Mouse (Mus musculus) common myeloid progenitor, adult 5-6 weeks (primary cell): ENCODE data around the gene Plppr1. TPM values are rescaled to one million over a fixed set of nuclear protein-coding genes. Genes with fewer than 3 reads are reported as not detected.

Experiments
- ATAC-seq: replicated peaks from 2 replicates; pipeline ENCODE4 v1.8.0; 2016; ENCODE audit warnings: low read depth, mild to moderate bottlenecking, moderate TSS enrichment, inconsistent platforms; ENCODE audit not compliant: poor library complexity, severe bottlenecking
- total RNA-seq: library from RNA; stranded (forward); fragments of 200-1000, 187-1606 nt; gene quantifications from 2 replicates; pipeline ENCODE4 v1.2.3, GENCODE M21; 2017

The Plppr1 gene
- total RNA-seq, result not detected in 2 replicates

DNA sequence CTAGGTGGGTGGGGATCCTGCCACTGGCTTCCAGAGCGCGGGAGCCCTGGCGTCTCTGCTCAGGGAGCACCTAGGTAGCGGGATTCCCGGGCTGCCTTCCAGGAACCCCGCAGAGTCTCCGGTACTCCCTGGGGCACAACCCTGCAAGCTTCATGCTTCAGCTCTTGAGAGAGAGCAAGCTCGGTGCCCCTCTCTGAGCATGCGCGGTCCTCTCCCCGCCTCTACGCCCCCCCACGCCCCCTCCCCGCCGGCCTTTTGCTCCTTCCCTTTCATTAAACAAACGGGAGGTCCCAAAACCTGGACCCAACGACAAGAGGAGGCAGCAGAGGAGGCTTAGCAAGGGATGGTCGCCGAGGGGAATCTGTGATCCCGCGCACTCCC lies at the start of gene Plppr1:
Plppr1 (plus strand) TSS at position 253 of the 381 bp plus-strand sequence.
- no peak for ATAC-seq

DNA sequence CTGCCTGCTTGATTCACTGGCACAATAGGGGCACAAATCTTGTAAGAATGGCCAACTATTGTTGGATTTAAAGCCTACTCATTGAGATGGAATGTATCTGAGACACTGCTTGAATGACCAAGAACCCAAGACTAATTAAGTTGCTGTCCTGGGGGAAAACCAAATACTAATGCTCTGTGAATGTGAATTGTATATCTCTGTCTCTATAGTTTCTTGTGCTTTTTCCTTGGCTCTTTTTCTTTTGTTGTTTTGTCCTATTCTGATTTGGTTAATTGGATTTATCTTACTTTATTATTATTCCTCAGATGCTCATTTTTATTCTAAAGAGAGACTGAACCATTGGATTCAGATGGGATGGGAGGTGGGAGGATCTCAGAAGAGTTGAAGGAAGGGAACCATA lies 42.4 kb upstream of the Plppr1 start:
- no peak for ATAC-seq

DNA sequence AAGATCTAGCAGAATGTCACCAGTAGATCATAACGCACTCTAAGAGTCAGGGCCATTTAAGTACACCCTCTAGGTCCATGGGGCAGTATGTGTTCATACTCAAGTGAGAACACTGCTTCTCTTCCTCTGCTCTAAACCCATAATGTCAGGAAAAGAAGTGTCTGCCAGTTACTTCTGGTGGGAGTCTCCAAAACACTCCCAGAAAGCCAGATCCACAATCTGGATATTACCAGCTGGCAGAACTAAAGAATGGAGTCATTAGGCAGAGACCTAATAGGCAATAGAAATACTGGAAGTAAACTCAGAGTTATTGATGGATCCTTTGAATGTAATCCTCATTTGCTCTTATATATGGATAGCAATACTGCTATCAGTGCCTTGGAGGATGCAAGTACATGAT lies 35.9 kb upstream of the Plppr1 start:
- ATAC-seq, result no peak

DNA sequence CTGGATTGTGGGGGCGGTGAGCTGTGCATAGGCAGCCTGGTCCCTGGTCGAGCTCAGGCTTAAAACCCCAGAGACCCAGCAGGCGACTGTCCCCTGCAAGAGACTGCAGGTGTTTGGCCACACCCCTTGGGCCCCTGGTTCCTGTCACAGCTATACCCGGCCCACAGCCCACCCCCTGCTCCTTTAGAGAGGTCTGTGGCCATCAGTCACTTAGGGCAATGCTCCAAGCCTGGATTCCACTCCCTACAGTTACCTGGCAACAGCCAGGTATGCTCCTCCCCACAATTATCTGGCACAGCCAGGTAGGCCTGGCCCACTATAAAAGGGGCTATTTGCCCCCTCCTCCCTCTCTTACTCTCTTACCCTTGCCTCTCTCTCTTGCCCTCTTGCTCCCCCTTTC lies 20.8 kb upstream of the Plppr1 start:
- no peak for ATAC-seq

DNA sequence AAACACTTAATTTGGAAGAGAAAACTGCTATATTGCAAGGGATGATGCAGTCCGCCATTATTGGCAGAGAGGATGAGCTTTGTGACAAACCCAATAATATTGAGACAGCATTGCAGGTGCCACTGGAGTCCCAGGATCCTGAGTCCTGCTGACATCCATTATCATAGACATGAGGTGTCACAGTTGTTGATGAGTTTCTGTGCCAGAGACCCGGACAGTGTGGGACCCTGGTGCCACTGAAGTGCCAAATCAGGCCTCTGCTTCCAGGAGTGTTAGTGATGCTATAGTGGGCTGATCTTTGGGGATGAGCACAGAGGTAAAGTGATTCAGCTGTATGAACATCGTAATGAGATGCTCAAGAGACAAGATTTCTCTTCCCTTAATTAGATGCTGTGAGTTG lies 19.2 kb upstream of the Plppr1 start:
- ATAC-seq, result no peak

DNA sequence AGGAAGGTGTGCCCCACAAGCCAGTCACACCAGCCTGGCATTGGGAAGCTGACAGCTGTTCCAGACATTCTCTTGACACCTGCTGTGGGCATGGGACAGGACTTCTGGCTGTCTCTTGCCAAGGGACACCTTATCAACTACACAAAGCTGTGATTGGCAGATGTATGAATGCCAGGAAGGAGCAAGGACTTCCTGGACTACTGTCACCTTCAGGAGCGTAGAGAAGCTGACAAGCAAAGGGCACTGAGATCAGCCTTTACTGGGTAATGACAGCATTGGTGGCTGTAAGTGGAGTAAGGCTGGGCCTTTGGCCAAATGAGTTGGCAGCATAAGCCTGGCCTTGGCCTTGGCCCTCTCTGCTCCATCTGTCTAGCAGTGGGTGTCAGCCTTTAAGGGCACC lies 17.4 kb upstream of the Plppr1 start:
- no peak for ATAC-seq

DNA sequence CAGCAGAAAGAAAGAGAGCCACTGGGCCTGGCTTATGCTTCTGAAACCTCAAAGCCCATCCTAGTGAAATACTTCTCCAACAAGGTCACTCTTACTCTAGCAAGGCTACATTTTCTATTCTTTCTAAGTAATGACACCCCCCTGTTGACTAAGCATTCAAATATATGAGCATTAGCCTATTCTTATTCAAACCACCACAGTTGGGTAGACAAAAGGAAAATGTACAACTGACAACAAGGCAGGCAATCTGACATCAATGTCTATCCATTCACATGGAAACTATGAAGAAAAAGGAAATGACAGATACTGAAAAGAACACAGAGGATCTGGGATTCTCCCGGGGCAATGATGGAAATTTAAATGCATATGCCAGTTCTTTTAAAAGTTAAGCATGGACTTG lies 8.4 kb upstream of the Plppr1 start:
- no peak for ATAC-seq

DNA sequence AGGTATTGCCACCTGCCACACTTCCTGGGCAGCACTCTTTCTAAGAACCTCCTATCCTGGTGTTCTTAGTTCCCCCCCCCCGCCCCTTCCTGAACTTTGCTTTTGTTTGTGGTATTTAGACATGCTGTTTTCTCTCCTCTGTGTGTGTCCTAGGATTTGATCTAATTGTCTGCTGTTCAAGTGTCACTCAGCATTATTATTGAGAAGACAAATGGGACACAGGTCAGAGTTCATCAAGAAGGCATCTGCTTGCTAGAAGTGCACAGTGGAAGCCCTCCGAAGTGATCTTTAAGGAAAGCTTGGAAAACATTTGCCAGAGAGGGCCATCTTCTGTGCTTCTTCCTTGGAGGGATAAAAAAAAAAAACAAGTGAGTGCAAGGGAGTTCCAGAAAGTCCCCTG lies 1.2 kb upstream of the Plppr1 start:
- ATAC-seq, result no peak

DNA sequence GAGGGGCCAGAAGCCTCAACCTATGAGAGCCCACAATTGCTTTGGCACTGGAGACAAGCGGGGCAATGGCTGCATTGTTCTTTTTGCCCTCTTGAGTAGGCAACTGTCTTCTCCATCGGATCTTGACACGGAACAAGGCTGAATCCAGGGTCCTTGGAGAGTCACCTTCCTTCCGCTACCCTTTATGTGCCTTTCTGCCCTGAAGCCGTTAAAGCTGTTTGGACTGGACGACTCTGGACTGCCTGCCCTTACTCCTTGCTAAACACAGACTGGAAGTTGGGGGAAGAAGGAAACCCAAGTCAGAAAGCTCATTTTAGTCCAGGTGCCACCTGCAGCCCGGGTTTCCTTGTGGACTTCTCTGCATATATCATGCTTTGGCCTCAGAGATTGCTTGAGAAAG lies 516 bp upstream of the Plppr1 start:
- ATAC-seq, result no peak

DNA sequence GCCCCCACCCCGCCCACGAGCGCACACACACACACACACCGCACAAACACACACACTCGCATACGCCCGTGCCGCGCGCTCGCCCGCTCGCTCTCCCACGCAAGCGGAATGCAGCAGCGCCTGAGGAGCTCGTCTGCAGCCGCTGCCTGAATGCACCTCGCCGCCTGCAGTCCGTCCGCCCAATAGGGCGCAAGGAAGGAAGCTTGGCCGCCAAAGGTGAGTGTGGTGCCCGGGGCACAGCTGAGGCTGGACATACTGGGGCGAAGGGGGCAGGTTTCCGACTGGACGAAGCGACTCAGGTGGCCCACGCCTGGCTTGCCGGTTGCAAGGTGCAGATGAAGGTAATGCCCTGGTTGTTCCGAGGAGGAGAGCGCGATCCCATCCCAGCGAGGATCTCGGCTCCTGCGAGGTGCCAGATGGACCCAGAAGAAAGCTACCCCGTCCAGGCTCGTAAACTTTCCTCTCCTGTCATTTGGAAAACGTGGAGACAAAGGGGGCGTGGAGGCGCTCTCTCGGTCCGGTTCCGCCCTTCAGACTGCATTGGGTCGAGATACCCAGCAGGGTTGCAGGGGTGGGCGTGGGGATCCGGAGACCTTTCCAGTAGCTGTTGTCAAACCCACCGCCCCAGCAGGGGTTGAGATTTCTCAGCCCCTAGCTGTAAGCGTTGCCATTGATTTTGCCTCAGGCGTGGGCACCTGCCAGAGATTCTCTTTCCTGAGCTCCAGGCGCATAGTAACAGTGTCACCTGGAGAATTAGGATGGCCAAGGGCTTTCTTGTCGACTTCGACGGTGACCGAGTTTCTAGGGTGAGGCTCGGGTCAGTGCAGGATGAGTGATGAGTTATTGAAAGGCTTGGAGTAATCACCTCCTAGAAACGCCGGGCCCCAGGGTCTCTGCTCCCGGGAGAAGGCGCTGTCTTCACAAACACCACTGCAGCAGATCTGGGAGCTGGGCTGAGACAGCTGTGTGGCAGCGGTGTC lies 619 bp downstream of the Plppr1 start:
- peak; percentile 47; the same call in 1 of the 2 replicates for ATAC-seq

DNA sequence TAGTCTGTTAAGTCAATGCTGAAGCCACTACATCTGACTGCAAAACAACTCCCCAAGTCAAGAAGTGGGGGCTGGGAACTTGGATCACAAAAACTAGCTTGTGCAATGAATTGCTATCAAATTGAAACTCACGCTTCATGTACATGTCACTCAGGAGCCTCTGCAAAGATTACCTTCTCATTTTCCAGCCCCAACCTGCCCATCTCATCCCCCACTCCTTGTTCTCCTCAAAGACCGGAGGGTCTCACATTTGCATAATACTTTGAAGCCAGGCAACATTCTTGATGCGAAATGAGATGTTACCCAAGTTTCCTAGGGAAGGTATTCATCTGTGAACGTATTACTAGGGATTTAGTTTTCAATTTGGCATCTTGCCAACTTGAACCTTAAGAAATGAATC lies 10.4 kb downstream of the Plppr1 start:
- ATAC-seq, result no peak

DNA sequence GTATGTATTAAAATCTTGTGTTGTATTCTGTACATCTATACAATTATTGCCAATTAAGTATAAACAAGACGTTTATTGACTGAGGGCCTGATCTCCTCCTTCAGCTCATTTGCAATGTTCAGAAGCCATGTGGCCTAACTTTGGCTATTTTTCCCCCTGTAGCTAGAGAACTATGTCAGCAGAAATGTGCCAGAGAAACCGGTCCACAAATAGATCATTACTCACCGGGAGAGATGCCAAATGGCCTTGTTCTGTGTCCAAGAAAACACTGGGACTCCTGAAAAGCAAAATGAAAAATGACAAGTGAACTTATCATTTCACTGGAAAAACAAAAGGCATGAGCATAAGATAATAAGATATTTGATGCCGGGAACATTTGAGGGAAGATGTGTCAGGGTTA lies 13.8 kb downstream of the Plppr1 start:
- ATAC-seq, result no peak

DNA sequence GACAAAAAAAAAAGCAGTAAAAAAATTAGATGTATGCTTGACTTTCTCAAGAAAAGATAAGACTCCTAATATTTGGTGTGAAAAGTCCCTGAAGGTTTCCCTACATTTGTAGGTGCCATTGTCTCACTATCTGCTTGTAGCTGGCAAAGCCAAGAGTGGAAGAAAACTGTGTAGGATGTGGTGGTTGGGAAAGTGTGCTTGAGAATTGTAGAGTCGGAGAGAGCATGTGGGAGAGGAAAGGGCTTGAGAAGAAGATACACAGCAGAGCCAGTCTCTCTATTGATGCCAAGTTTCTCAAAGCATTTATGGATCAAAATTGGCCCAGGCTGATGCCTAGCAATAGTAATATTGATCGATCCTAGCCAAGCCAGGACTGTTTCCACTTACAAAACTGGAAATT lies 16.8 kb downstream of the Plppr1 start:
- ATAC-seq, result no peak

DNA sequence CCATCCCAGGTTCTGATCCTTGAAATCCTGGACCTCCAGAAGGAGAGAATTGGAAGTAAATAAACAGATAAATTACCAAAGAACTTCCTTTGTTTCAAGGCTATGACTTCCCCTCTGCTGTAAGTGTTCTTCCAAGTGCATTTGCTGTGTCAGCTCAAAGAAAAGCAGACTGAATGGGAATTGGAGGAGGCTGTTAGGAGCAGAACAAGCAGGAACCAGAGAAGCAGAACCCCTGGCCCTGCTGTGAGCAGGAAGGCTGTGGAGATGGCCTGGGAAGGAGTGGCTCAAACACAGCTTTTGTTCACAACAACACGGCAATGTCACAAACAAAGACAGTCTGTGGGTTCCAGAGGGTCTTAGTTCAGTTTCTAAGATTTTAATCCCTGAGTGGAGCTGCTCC lies 20.3 kb downstream of the Plppr1 start:
- no peak for ATAC-seq

DNA sequence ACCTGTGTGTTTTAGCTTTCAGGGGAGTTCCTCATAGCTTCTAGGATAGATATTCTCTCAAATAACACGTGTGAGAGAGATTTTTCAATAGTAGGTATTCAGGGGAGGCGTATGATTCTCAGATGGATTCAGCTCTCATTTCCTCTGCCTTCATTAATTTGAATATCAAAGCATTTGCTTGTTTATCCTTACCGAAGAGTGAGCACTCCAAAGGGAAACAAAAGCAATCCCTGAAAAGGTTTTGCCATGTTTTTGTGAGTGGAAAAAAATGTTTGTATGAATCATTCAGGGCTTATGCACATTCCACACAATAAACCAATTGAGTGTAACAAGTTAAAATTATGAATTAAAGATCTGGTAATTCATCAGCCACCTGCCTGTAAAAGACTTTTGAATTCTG lies 29.1 kb downstream of the Plppr1 start:
- ATAC-seq, result no peak

DNA sequence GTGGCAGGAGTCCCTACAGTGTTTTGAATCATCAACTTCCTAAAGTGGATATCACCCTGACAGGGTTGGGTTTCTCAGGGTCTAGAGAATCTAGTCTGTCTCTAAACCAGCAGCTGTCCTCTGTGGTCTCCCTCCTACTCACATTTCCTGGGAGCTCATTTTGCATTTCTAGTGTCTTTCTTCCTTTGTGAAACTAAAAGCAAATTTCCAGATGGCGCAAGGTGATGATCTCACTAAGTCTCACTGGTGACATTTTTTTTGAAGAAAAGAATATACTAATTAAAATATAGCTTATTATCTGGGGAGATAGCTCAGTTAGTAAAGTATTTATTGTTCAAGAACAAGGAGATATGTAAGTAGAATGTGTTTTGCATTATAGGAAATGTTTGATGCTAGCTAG lies 31.4 kb downstream of the Plppr1 start:
- no peak for ATAC-seq

DNA sequence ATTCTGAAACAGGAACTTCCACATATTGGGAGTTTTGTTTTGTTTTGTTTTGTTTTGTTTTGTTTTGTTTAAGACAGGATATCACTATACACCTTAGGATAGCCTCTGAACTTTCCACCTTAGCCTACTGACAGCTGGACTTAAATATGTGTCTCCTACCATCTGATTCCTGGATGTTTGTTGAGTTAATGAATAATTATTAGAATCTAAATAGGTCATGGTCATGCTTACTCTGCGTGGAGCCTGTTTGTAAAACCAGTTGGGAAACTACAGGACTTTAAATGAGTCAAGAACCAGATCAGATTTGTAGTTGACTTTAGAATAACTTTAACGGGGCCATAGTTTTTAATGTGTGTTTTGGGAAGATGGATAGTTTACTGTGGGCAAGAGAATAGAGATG lies 40.4 kb downstream of the Plppr1 start:
- ATAC-seq, result no peak

DNA sequence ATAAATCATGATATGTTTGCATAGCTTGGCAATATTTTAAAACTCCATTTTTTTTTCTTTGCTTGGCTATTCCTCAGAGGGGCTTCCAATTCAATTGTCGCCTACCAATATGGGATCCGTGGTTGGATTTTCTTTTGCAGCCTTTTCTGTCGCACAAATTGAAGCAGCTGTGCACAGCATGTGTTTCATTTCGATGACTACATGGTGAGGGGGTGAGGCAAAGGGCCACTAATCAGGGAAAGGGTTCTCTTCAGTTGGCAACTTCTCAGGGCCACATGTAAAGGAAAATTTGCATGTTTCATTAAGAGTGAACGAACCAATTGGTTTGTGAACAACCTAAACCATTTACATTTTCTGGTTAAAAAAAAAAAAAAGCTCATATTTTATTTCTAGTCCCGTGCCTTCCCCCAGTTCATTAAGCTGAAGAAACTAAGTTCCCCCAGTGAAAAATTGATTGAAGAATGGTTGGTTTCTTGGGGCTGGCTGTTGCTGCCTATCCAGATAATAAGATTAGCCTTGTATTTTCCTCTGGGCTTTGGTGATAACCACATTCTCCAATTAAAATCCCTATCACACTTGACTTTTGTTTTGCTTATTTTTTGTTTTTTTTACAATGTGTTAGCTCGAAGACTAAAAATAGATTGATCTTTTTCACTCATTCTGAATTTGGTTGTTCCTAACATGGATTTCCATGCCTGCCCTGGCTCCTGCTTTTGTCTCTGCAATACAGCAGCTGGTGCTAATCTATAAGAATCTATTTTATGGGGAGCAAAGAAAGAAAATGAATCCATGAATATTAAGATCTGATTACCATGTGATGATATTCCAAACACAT lies 43.1 kb downstream of the Plppr1 start:
- no peak for ATAC-seq

DNA sequence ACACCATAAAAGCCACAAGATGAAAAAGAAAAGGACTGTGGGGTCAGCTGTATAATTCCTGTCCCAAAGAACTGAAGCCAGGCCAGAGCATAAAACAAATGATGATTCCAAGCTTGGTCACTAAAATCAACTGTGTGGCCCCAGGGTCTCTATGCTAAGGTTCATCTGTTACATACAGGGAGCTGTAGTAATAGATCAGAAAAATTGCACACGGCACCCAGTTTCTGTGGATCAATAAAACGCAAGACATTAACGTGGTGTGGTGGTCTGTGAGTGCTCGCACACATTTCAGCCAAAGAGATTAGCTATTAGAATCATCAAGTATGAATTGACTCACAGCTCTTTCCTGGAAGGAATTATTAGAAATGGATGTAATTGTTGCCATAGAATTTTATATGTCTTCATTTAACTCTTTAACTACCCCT lies 43.7 kb downstream of the Plppr1 start:
- no peak for ATAC-seq

DNA sequence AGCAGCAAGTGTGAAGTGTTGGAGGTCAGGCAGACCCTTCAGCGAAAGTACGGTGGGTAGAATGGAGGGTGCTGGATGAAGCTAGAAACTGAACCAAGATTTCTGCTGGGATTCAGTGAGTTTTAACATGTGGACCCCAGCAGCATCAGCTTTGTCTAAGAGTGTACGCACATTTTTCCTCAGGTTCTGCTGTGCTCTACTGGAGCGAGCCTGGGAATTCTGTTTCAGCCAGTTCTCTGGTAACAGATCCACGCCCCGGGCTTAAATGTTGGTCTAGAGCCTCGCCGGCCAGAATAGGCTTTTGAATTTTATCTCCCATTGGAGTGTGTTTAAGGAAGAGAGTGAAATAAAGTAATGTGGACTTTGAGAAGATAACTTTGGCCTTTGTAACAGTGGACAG lies 45.8 kb downstream of the Plppr1 start:
- no peak for ATAC-seq

DNA sequence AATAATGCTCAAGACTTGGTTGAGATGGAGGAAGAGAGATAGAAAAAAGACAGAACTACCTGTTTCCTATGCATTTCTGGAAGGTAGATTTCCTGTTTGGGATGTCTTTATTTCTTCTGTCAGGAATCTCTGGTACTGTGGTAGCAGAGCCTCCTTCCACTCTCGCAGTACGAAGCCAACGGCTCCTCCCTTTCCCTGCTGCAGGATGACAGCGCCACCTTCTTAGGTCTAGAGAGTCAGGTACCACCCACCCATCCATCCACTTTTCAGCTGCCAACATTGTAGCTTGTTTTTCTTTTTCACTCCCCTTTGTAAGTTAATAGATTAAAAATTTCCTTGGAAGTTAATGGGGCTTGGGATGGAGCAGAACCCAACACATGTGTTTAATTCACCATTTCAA lies 48.8 kb downstream of the Plppr1 start:
- no peak for ATAC-seq
